Mouse (Mus musculus) Muller cell, postnatal 12 days (primary cell): ENCODE results near the gene Rps6kb1.

ENCODE experiments used
- DNase-seq: peaks from one replicate; pipeline ENCODE4 v3.0.0-alpha.2; 2015; ENCODE audit errors: inconsistent ontology term

Gene Rps6kb1

GRCm38 (mm10) chr11:86468971-86469370 lies 75.6 kb downstream of the Rps6kb1 start:
- no peak for DNase-seq

- peak; percentile 33 for DNase-seq
Observed at GRCm38 (mm10) chr11:86468345-86468744, 76.3 kb downstream of the Rps6kb1 start.

- peak; percentile 22 for DNase-seq
Observed at GRCm38 (mm10) chr11:86464275-86464674, 80.3 kb downstream of the Rps6kb1 start.

- no peak for DNase-seq
Observed at GRCm38 (mm10) chr11:86462579-86462978, 82.0 kb downstream of the Rps6kb1 start.

- DNase-seq: no peak
Observed at GRCm38 (mm10) chr11:86458866-86459265, 85.7 kb downstream of the Rps6kb1 start.

- no peak for DNase-seq
Observed at GRCm38 (mm10) chr11:86457545-86457944, 87.1 kb downstream of the Rps6kb1 start.

- no peak for DNase-seq
Observed at GRCm38 (mm10) chr11:86453991-86454390, 90.6 kb downstream of the Rps6kb1 start.
